In genomic region chr7:49598225-49598624, GRCm38 (mm10) we compare ENCODE assay signal across 40 mouse cellular contexts. TPM values are rescaled to one million over a fixed set of nuclear protein-coding genes. Genes with fewer than 3 reads are reported as not detected.
"Had no signal": no experiment of that assay in that cellular context is flagged by ENCODE, and none has a peak within 500 bp of the region (broad histone marks: within the 10 kb centered on the region; RNA-seq: fewer than 3 reads in every experiment).

No protein-coding gene starts in this region.

- H3K27me3 ChIP-seq: heart, embryonic 13.5 days; heart, embryonic 15.5 days; hindbrain, embryonic 13.5 days; hindbrain, embryonic 15.5 days; kidney, embryonic 15.5 days; limb, embryonic 13.5 days; limb, embryonic 15.5 days; liver, embryonic 12.5 days had no signal

- H3K27ac ChIP-seq: gastrocnemius, adult 2 months; heart, embryonic 13.5 days; heart, embryonic 15.5 days; hindbrain, embryonic 13.5 days; hindbrain, embryonic 15.5 days; hindbrain, postnatal 0 days; kidney, embryonic 15.5 days; kidney, postnatal 0 days; limb, embryonic 13.5 days; limb, embryonic 15.5 days; liver, embryonic 12.5 days; liver, embryonic 14.5 days had no signal

- DNase-seq: gastrocnemius, adult 2 months; gastrocnemius, postnatal 10 days; gastrocnemius, postnatal 25 days; heart, adult 18-20 months; heart, postnatal 14 days; heart, postnatal 36 days; kidney, adult 11 months; kidney, adult 2 months; kidney, adult 9 months; kidney, postnatal 14 days; kidney, postnatal 36 days; layer of hippocampus, adult 9-11 months; layer of hippocampus, postnatal 36 days; left cerebral cortex, postnatal 4 days had no signal

- H3K4me1 ChIP-seq: hindbrain, embryonic 13.5 days; hindbrain, embryonic 15.5 days; liver, embryonic 12.5 days had no signal

- H3K4me3 ChIP-seq: gastrocnemius, adult 2 months; heart, embryonic 13.5 days; heart, embryonic 15.5 days; hindbrain, embryonic 13.5 days; hindbrain, embryonic 15.5 days; kidney, embryonic 15.5 days; limb, embryonic 13.5 days; limb, embryonic 15.5 days; liver, embryonic 12.5 days had no signal

- ATAC-seq: hindbrain, postnatal 0 days; intestine, embryonic 16.5 days; liver, embryonic 12.5 days had no signal

RNA-seq across cellular contexts. Expression of gene Dbx1, which starts 38.4 kb away (rescaled TPM):
- total RNA-seq: gastrocnemius, adult 2 months; gastrocnemius, postnatal 25 days; granulocyte monocyte progenitor cell, adult 5-6 weeks; heart, adult 18-20 months; heart, postnatal 14 days; heart, postnatal 36 days; hematopoietic stem cell, adult 5-6 weeks; layer of hippocampus, adult 18-20 months; layer of hippocampus, adult 8-10 months; layer of hippocampus, postnatal 14 days; layer of hippocampus, postnatal 36 days; left cerebral cortex, adult 18-20 months; left cerebral cortex, postnatal 25 days; left cerebral cortex, postnatal 4 days; liver, adult 2 months had no signal
- polyA plus RNA-seq: heart, embryonic 11.5 days; heart, embryonic 13.5 days; heart, embryonic 15.5 days; heart, postnatal 0 days; intestine, embryonic 14.5 days; intestine, embryonic 16.5 days; kidney, adult 2 months; kidney, postnatal 0 days; large intestine, adult 2 months; limb, embryonic 11.5 days; liver, adult 2 months; liver, embryonic 12.5 days; liver, embryonic 14.5 days; liver, embryonic 16.5 days had no signal
